Mouse (Mus musculus) kidney, adult 11 months (tissue): ENCODE measurements around the gene Mpp1.
"Not testable (repeated sequence)": the region's sequence is repeated elsewhere in the genome, so short reads cannot be mapped to it uniquely, and the experiment has no call there.

Experiments used
- DNase-seq: peaks from one replicate; pipeline ENCODE4 v3.0.0; 2022

Gene Mpp1

GRCm38 (mm10) chrX:75130467-75131160, at the start of gene Mpp1:
Gene Mpp1, minus strand, starts transcription at chrX:75131016.
- peak; percentile 83 for DNase-seq

- no peak for DNase-seq
Measured at GRCm38 (mm10) chrX:75163670-75164069, 32.9 kb upstream of the Mpp1 start, which contains the start of gene Smim9. Gene Smim9, minus strand, starts transcription at chrX:75163770.

DNA sequence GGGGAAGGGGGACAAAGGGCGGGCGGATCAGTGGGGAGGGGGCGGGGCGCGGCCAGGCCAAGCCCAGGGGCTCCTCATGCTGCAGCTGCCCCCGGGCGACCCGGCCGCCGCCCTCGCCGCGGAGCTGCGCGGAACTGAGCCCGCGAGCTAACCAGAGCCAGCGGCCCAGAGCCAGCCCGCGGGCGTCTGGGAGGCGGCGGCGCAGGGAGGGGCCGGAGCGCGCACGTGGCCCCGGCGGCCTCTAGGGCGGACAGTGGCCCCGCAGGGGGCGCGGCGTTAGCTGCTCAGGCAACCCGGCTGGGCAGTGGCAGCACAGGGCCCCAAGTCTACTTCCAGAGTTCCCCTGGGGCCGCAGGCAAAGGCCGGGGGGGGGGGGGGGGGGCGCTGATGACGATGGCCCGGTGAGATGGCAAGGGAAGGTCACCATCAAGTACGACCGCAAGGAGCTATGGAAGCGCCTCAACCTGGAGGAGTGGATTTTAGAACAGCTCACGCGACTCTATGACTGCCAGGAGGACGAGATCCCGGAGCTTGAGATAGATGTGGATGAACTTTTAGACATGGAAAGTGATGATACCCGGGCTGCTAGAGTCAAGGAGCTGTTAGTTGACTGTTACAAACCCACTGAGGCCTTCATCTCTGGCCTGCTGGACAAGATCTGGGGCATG, 24.9 kb upstream of the Mpp1 start:
- peak; percentile 47 for DNase-seq

DNA sequence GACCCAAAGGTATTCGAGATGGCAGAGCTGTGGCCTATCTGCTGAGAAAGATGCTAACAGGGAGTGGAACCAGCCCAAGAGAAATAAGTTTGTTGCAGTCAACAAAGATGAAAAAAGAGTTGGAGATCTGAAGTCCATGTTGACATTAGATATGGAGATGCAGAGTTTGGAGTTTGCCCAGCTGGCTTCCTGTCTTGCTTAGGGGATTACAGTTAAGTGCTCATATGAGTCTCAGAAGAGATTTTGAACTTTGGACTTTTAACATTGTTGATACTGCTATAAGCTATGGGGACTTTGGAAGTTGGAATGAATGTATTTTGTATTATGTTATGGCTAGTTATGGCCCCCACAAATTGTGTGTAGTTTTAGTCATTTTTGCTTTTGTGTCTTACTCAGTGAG, 21.4 kb upstream of the Mpp1 start:
- no peak for DNase-seq

GRCm38 (mm10) chrX:75150304-75150703, 19.5 kb upstream of the Mpp1 start:
- no peak for DNase-seq

GRCm38 (mm10) chrX:75148414-75148813, 17.6 kb upstream of the Mpp1 start:
- no peak for DNase-seq

GRCm38 (mm10) chrX:75143124-75143555, 12.3 kb upstream of the Mpp1 start:
- DNase-seq: not testable (repeated sequence)

- no peak for DNase-seq
Measured at GRCm38 (mm10) chrX:75138182-75138581, 7.4 kb upstream of the Mpp1 start.

GRCm38 (mm10) chrX:75137729-75138128, 6.9 kb upstream of the Mpp1 start:
- DNase-seq: no peak

GRCm38 (mm10) chrX:75136938-75137337, 6.1 kb upstream of the Mpp1 start:
- no peak for DNase-seq

DNA sequence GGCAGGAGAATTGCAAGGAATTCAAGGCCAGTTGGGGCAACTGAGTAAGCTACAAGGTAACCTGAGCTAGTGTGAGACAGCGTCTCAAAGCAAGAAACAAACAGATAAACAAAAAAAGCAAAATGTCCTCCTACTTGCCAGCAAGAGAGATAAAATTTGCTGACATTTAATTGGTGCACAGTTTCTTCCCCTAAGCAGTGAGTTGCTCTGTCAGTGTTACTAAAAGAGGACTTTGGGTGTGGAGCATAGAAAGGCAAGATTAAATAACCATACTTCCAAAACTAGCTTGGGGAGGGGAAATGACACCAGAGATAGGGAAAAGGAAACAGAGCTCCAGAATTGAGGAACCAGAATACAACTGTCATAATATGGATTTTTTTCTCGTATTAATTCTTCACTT, 1.3 kb downstream of the Mpp1 start:
- no peak for DNase-seq

GRCm38 (mm10) chrX:75128333-75128980, 2.4 kb downstream of the Mpp1 start:
- DNase-seq: peak; percentile 66

- DNase-seq: no peak
Measured at GRCm38 (mm10) chrX:75126893-75127292, 3.9 kb downstream of the Mpp1 start.

- DNase-seq: no peak
Measured at GRCm38 (mm10) chrX:75125606-75126005, 5.2 kb downstream of the Mpp1 start.

GRCm38 (mm10) chrX:75115550-75115949, 15.3 kb downstream of the Mpp1 start:
- no peak for DNase-seq

DNA sequence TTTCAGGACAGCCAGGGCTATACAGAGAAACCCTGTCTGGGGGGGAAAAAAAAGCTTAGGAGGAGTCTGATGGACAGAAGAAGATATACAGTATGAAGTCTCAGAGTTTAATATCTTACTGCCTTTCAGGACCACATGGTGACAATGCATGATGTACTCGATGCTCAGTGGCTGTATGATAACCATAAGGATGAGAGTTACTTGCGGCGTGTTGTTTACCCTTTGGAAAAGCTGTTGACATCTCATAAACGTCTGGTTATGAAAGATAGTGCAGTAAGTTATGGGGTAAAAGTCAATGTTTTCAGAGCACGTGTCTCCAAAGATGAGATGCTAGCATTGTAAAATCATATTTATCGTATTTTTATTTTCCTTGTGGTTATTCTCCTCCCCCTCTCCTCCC, 28.5 kb downstream of the Mpp1 start:
- no peak for DNase-seq

DNA sequence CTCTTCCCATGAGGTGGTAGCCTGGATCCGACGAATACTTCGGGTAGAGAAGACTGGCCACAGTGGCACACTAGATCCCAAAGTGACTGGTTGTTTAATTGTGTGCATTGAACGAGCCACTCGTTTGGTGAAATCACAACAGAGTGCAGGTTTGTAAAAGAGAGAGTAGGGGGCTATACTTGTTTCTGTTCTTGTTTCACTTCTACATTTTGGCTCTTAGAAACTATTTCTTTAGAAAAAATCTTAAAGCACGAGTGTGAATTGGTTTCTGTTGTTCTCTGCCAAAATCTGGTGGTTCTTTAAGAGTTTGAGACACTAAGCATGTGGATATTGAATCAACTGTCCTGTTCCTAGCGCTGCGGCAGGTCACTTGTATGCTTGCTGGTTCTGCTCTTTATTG, 32.0 kb downstream of the Mpp1 start:
- no peak for DNase-seq

GRCm38 (mm10) chrX:75096163-75096770, 34.5 kb downstream of the Mpp1 start:
- no peak for DNase-seq

GRCm38 (mm10) chrX:75095369-75096162, 35.2 kb downstream of the Mpp1 start, which contains the start of gene Dkc1:
Gene Dkc1, plus strand, starts transcription at chrX:75095854.
- DNase-seq: peak; percentile 96

GRCm38 (mm10) chrX:75085654-75086053, 45.2 kb downstream of the Mpp1 start:
- DNase-seq: no peak

DNA sequence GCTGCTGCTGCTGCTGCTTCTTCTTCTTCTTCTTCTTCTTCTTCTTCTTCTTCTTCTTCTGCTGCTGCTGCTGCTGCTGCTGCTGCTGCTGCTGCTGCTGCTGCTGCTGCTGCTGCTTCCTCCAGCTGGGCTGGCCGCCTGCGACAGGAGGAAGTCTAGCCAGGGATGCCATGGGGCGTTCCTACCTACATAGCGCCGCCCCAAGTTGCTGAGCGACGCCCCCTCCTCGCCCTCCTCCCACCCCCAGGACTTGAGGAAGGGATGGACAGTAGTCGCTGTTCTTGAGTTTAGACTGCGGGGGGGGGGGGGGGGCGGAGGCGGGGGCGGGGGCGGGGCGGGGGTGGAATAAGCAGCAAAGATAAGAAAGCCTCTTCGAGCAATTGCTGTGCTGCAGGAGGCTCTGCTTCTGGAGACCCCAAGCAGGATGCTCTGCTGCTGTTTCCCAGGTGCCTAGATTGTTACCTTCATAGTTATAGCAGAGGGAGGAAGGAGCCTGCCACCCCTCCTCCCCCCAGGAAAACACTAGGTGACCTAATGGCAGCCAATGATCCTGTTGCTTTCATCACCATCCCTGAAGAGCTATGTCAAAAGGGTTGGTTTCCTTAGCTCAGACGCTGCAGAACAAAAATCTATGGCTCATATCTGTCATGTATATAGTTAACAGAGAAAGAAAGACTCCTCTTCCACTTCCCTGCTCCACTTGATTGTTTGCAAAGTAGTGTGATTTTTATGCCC, 45.9 kb downstream of the Mpp1 start, which contains the start of gene Gab3:
Gab3 (minus strand) TSS at position 685 of the 735 bp plus-strand sequence.
- DNase-seq: peak; percentile 43
